Mouse (Mus musculus): ENCODE data around the gene Smc5.

The Smc5 gene

GRCm38 (mm10) chr19:23273355-23274053, at the start of gene Smc5:
Smc5 (minus strand) TSS chr19:23273897.
- peak; percentile 98 for DNase-seq (ENCODE audit: low spot score)

- no peak for DNase-seq (ENCODE audit: low spot score)
Observed at GRCm38 (mm10) chr19:23323107-23323506, 49.4 kb upstream of the Smc5 start.

GRCm38 (mm10) chr19:23317989-23318358, 44.3 kb upstream of the Smc5 start:
- no peak for DNase-seq (ENCODE audit: low spot score)

- no peak for DNase-seq (ENCODE audit: low spot score)
Observed at GRCm38 (mm10) chr19:23317295-23317988, 43.7 kb upstream of the Smc5 start.

GRCm38 (mm10) chr19:23316851-23317250, 43.2 kb upstream of the Smc5 start:
- no peak for DNase-seq (ENCODE audit: low spot score)

GRCm38 (mm10) chr19:23309979-23310378, 36.3 kb upstream of the Smc5 start:
- no peak for DNase-seq (ENCODE audit: low spot score)

GRCm38 (mm10) chr19:23306671-23307070, 33.0 kb upstream of the Smc5 start:
- no peak for DNase-seq (ENCODE audit: low spot score)

- DNase-seq (ENCODE audit: low spot score): no peak
Observed at GRCm38 (mm10) chr19:23299987-23300386, 26.3 kb upstream of the Smc5 start.

GRCm38 (mm10) chr19:23298917-23299316, 25.2 kb upstream of the Smc5 start:
- DNase-seq (ENCODE audit: low spot score): no peak

- DNase-seq (ENCODE audit: low spot score): no peak
Observed at GRCm38 (mm10) chr19:23297191-23297590, 23.5 kb upstream of the Smc5 start.

GRCm38 (mm10) chr19:23289251-23289650, 15.6 kb upstream of the Smc5 start:
- no peak for DNase-seq (ENCODE audit: low spot score)

GRCm38 (mm10) chr19:23281911-23282660, 8.4 kb upstream of the Smc5 start:
- DNase-seq (ENCODE audit: low spot score): no peak

- DNase-seq (ENCODE audit: low spot score): no peak
Observed at GRCm38 (mm10) chr19:23274054-23274724, 492 bp upstream of the Smc5 start.

- no peak for DNase-seq (ENCODE audit: low spot score)
Observed at GRCm38 (mm10) chr19:23256771-23257170, 16.9 kb downstream of the Smc5 start.

- no peak for DNase-seq (ENCODE audit: low spot score)
Observed at GRCm38 (mm10) chr19:23246473-23246872, 27.2 kb downstream of the Smc5 start.

GRCm38 (mm10) chr19:23225065-23225464, 48.6 kb downstream of the Smc5 start:
- no peak for DNase-seq (ENCODE audit: low spot score)

- no peak for DNase-seq (ENCODE audit: low spot score)
Observed at GRCm38 (mm10) chr19:23214326-23214725, 59.4 kb downstream of the Smc5 start.

- no peak for DNase-seq (ENCODE audit: low spot score)
Observed at GRCm38 (mm10) chr19:23211325-23211724, 62.4 kb downstream of the Smc5 start.

GRCm38 (mm10) chr19:23203505-23204053, 70.1 kb downstream of the Smc5 start:
- DNase-seq (ENCODE audit: low spot score): no peak

- no peak for DNase-seq (ENCODE audit: low spot score)
Observed at GRCm38 (mm10) chr19:23202106-23202505, 71.6 kb downstream of the Smc5 start.

- DNase-seq (ENCODE audit: low spot score): no peak
Observed at GRCm38 (mm10) chr19:23193076-23193475, 80.6 kb downstream of the Smc5 start.

GRCm38 (mm10) chr19:23191486-23191885, 82.2 kb downstream of the Smc5 start:
- no peak for DNase-seq (ENCODE audit: low spot score)

Data from testis, postnatal 10 days (tissue).